Mouse (Mus musculus) hindbrain, embryonic 10.5 days (tissue): ENCODE results near the gene Dgkq. TPM values are rescaled to one million over a fixed set of nuclear protein-coding genes. Genes with fewer than 3 reads are reported as not detected.

Experiments
- DNase-seq: peaks from one replicate; pipeline ENCODE4 v3.0.0-alpha.2; 2017; ENCODE audit warnings: low spot score
- H3K27ac ChIP-seq: fragments of 300-500 bp; sonication (generic); 2 replicates; pipeline ENCODE4 v1.5.1; 2016; ENCODE audit warnings: mild to moderate bottlenecking, moderate library complexity
- H3K27me3 ChIP-seq: fragments of 300-500 bp; sonication (generic); 2 replicates; pipeline ENCODE4 v1.6.1; 2016; ENCODE audit warnings: mild to moderate bottlenecking; ENCODE audit not compliant: poor library complexity, insufficient read depth, severe bottlenecking
- H3K36me3 ChIP-seq: fragments of 300-500 bp; sonication (generic); 2 replicates; pipeline ENCODE4 v1.6.1; 2016; ENCODE audit warnings: mild to moderate bottlenecking, moderate library complexity
- H3K4me1 ChIP-seq: fragments of 300-500 bp; sonication (generic); replicated peaks from 2 replicates; pipeline ENCODE4 v1.6.1; 2016; ENCODE audit warnings: mild to moderate bottlenecking
- H3K4me3 ChIP-seq: fragments of 300-500 bp; sonication (generic); 2 replicates; pipeline ENCODE4 v1.5.1; 2016; ENCODE audit warnings: mild to moderate bottlenecking, moderate library complexity
- H3K9me3 ChIP-seq: fragments of 300-500 bp; sonication (generic); 2 replicates; pipeline ENCODE4 v1.6.1; 2016; ENCODE audit warnings: mild to moderate bottlenecking, moderate library complexity
- WGBS: fragments of 180-500 bp; shearing (Covaris S2); methylation state at CpG from one replicate; pipeline ENCODE4 v1.1.7; 2016; 5-methylcytosine and 5-hydroxymethylcytosine counted together
- polyA plus RNA-seq: library from polyadenylated mRNA; unstranded; fragments of >200 nt; fragmentation: Nextera tagmentation; extraction: Ambion mirVana; gene quantifications from 2 replicates; pipeline ENCODE4 v1.2.1, GENCODE M21; 2016

Gene Dgkq
- polyA plus RNA-seq, 1 experiment from 2014 or later, result 15.1 TPM

- H3K36me3 ChIP-seq, result peaks cover 73% of the 10 kb centered on the region
- 86% methylated on average over 2 of the region's 2 CpGs for WGBS
These were observed 47.6 kb downstream of the Dgkq start for GRCm38 (mm10) chr5:108621870-108622269.

GRCm38 (mm10) chr5:108610426-108610825 lies 59.0 kb downstream of the Dgkq start:
- Histone ChIP-seq H3K4me3 (no peak overlapping the region), H3K27me3 (no peaks in the 10 kb centered on the region), H3K27ac (no peak overlapping the region), H3K4me1 (no peaks in the 10 kb centered on the region), H3K36me3 (peaks cover 98% of the 10 kb centered on the region), H3K9me3 (no peaks in the 10 kb centered on the region)
- no peak for DNase-seq
- 91% methylated on average over 1 of the region's 1 CpGs for WGBS

More at GRCm38 (mm10) chr5:108621870-108622269, 47.6 kb downstream of the Dgkq start:
- no peak for DNase-seq
- Histone ChIP-seq H3K4me3 (no peak overlapping the region), H3K4me1 (no peaks in the 10 kb centered on the region), H3K27ac (no peak overlapping the region), H3K27me3 (no peaks in the 10 kb centered on the region), H3K9me3 (no peaks in the 10 kb centered on the region)

- Histone ChIP-seq H3K4me3 (no peak overlapping the region), H3K36me3 (peaks cover 98% of the 10 kb centered on the region), H3K9me3 (no peaks in the 10 kb centered on the region), H3K4me1 (no peaks in the 10 kb centered on the region), H3K27me3 (no peaks in the 10 kb centered on the region), H3K27ac (no peak overlapping the region)
- 96% methylated on average over 9 of the region's 9 CpGs for WGBS
- no peak for DNase-seq
These were observed 66.9 kb downstream of the Dgkq start for GRCm38 (mm10) chr5:108602537-108602936.

- no peaks in the 10 kb centered on the region for H3K27me3 ChIP-seq
- H3K27ac ChIP-seq, result no peak overlapping the region
- no peaks in the 10 kb centered on the region for H3K9me3 ChIP-seq
- no peak for DNase-seq
- H3K4me1 ChIP-seq, result no peaks in the 10 kb centered on the region
- H3K36me3 ChIP-seq, result peaks cover 98% of the 10 kb centered on the region
- 82% methylated on average over 1 of the region's 1 CpGs for WGBS
- no peak overlapping the region for H3K4me3 ChIP-seq
These were observed 69.5 kb downstream of the Dgkq start for GRCm38 (mm10) chr5:108599923-108600322.

Other genes with a start within 250 kb of the Dgkq start
- gene Atp5k, start 235.2 kb downstream of the Dgkq start, polyA plus RNA-seq, result 397 and 447 TPM in 2 replicates
- 0.10 and 0.13 TPM in 2 replicates for gene Mfsd7a, start 220.8 kb downstream of the Dgkq start, polyA plus RNA-seq
- gene Pcgf3, start 208.4 kb downstream of the Dgkq start, polyA plus RNA-seq, result 24.3 and 27.5 TPM in 2 replicates
- gene Cplx1, start 119.6 kb downstream of the Dgkq start, polyA plus RNA-seq, result 6.9 and 11.2 TPM in 2 replicates
- 58.0 and 60.9 TPM in 2 replicates for gene Gak, start 39.9 kb downstream of the Dgkq start, polyA plus RNA-seq
- 17.3 and 19.2 TPM in 2 replicates for gene Tmem175, start 39.9 kb downstream of the Dgkq start, polyA plus RNA-seq
- gene Idua, start 9.3 kb downstream of the Dgkq start, polyA plus RNA-seq, result 12.0 and 12.8 TPM in 2 replicates
- 0.57 and 0.99 TPM in 2 replicates for gene Slc26a1, start 5.9 kb upstream of the Dgkq start, polyA plus RNA-seq
- gene Fgfrl1, start 22.7 kb upstream of the Dgkq start, polyA plus RNA-seq, result 14.7 and 16.3 TPM in 2 replicates
- gene Rnf212, start 105.3 kb upstream of the Dgkq start, polyA plus RNA-seq, result 0.25 TPM in 1 of 2 replicates, not detected in the other
- not detected in 2 replicates for gene Tmed11, start 125.7 kb upstream of the Dgkq start, polyA plus RNA-seq
- not detected in 2 replicates for gene Vmn2r8, start 139.2 kb upstream of the Dgkq start, polyA plus RNA-seq
- not detected in 2 replicates for gene Vmn2r9, start 182.9 kb upstream of the Dgkq start, polyA plus RNA-seq